Mouse (Mus musculus) midbrain, embryonic 14.5 days (tissue): ENCODE data around the gene Cog6. TPM values are rescaled to one million over a fixed set of nuclear protein-coding genes. Genes with fewer than 3 reads are reported as not detected.
"Not testable (repeated sequence)": the region's sequence is repeated elsewhere in the genome, so short reads cannot be mapped to it uniquely, and the experiment has no call there.

Source experiments
- ATAC-seq: fragments of 200-750 bp; cut with Nextera tagmentation; 2 replicates; pipeline ENCODE4 v1.8.0; 2017; ENCODE audit warnings: moderate number of reproducible peaks, moderate library complexity; ENCODE audit not compliant: low FRiP score, low TSS enrichment
- DNase-seq: peaks from one replicate; pipeline ENCODE4 v3.0.0-alpha.2; 2015
- H3K27ac ChIP-seq: fragments of 300-500 bp; sonication (generic); replicated peaks from 2 replicates; pipeline ENCODE4 v1.5.1; 2014; ENCODE audit warnings: mild to moderate bottlenecking, low read depth, low read length, moderate library complexity
- H3K27me3 ChIP-seq: fragments of 300-500 bp; sonication (generic); 2 replicates; pipeline ENCODE4 v1.6.1; 2014; ENCODE audit warnings: low read length, control low read depth, mixed read lengths; ENCODE audit not compliant: control insufficient read depth, insufficient read depth
- H3K36me3 ChIP-seq: fragments of 300-500 bp; sonication (generic); 2 replicates; pipeline ENCODE4 v1.6.1; 2014; ENCODE audit warnings: low read length, control low read depth; ENCODE audit not compliant: control insufficient read depth, insufficient read depth
- H3K4me1 ChIP-seq: fragments of 300-500 bp; sonication (generic); 2 replicates; pipeline ENCODE4 v1.6.1; 2014; ENCODE audit warnings: mild to moderate bottlenecking, antibody characterized with exemption, low read length, control low read depth; ENCODE audit not compliant: control insufficient read depth, insufficient read depth
- H3K4me2 ChIP-seq: fragments of 300-500 bp; sonication (generic); 2 replicates; pipeline ENCODE4 v1.6.1; 2014; ENCODE audit warnings: mild to moderate bottlenecking, low read length, moderate library complexity
- H3K4me3 ChIP-seq: fragments of 300-500 bp; sonication (generic); replicated peaks from 2 replicates; pipeline ENCODE4 v1.5.1; 2014; ENCODE audit warnings: low read depth, low read length
- H3K9ac ChIP-seq: fragments of 300-500 bp; sonication (generic); replicated peaks from 2 replicates; pipeline ENCODE4 v1.6.1; 2014; ENCODE audit warnings: mild to moderate bottlenecking, low read length, moderate library complexity
- H3K9me3 ChIP-seq: fragments of 300-500 bp; sonication (generic); 2 replicates; pipeline ENCODE4 v1.6.1; 2016; ENCODE audit warnings: low read length, control low read depth, mixed read lengths; ENCODE audit not compliant: control insufficient read depth
- WGBS: fragments of 180-500 bp; shearing (Covaris S2); extraction: QIAGEN DNeasy Blood & Tissue Kit; methylation state at CpG from one replicate; pipeline ENCODE4 v1.1.7; 2014; 5-methylcytosine and 5-hydroxymethylcytosine counted together
- polyA plus RNA-seq: library from polyadenylated mRNA; unstranded; fragments of >200 nt; fragmentation: Nextera tagmentation; extraction: Ambion mirVana; gene quantifications from 2 replicates; pipeline ENCODE4 v1.2.1, GENCODE M21; 2014

The Cog6 gene
- polyA plus RNA-seq, 1 experiment from 2014 or later, result 76.2 TPM

GRCm38 (mm10) chr3:52990041-52990737, 26.8 kb downstream of the Cog6 start:
- WGBS, result 72% methylated on average over 18 of the region's 18 CpGs
- Histone ChIP-seq H3K27me3 (no peaks in the 10 kb centered on the region), H3K9ac (no peak overlapping the region), H3K9me3 (no peaks in the 10 kb centered on the region), H3K36me3 (peaks cover 77% of the 10 kb centered on the region), H3K4me2 (no peak overlapping the region), H3K27ac (no peak overlapping the region), H3K4me1 (no peaks in the 10 kb centered on the region), H3K4me3 (no peak overlapping the region)
- ATAC-seq (no peak), DNase-seq (no peak)

- not testable (repeated sequence) for H3K4me3 ChIP-seq, H3K27me3 ChIP-seq, DNase-seq, H3K9ac ChIP-seq, H3K9me3 ChIP-seq, H3K4me2 ChIP-seq, ATAC-seq, H3K27ac ChIP-seq, H3K4me1 ChIP-seq
- 46% methylated on average over 7 of the region's 7 CpGs for WGBS
- peaks cover 77% of the 10 kb centered on the region for H3K36me3 ChIP-seq
These were observed 31.5 kb downstream of the Cog6 start for GRCm38 (mm10) chr3:52985508-52985941.

- 95% methylated on average over 3 of the region's 3 CpGs for WGBS
- H3K4me1 ChIP-seq, result no peaks in the 10 kb centered on the region
- H3K9me3 ChIP-seq, result no peaks in the 10 kb centered on the region
- H3K36me3 ChIP-seq, result peaks cover 60% of the 10 kb centered on the region
- no peak overlapping the region for H3K9ac ChIP-seq
- ATAC-seq (no peak), DNase-seq (no peak)
- no peak overlapping the region for H3K4me3 ChIP-seq
- H3K4me2 ChIP-seq, result no peak overlapping the region
- H3K27ac ChIP-seq, result no peak overlapping the region
- no peaks in the 10 kb centered on the region for H3K27me3 ChIP-seq
These were observed 33.3 kb downstream of the Cog6 start for GRCm38 (mm10) chr3:52983772-52984171.

GRCm38 (mm10) chr3:52982993-52983392, 34.0 kb downstream of the Cog6 start:
- Histone ChIP-seq H3K27ac (no peak overlapping the region), H3K9ac (no peak overlapping the region), H3K4me3 (no peak overlapping the region), H3K27me3 (no peaks in the 10 kb centered on the region), H3K4me2 (no peak overlapping the region), H3K4me1 (no peaks in the 10 kb centered on the region), H3K9me3 (no peaks in the 10 kb centered on the region), H3K36me3 (peaks cover 54% of the 10 kb centered on the region)
- 90% methylated on average over 10 of the region's 10 CpGs for WGBS
- DNase-seq (no peak), ATAC-seq (no peak)

- Histone ChIP-seq H3K4me3 (no peak overlapping the region), H3K36me3 (no peaks in the 10 kb centered on the region), H3K9ac (no peak overlapping the region), H3K27ac (no peak overlapping the region), H3K4me1 (no peaks in the 10 kb centered on the region), H3K27me3 (no peaks in the 10 kb centered on the region), H3K4me2 (no peak overlapping the region), H3K9me3 (no peaks in the 10 kb centered on the region)
- 53% methylated on average over 15 of the region's 15 CpGs for WGBS
- peak; percentile 86 for DNase-seq
- ATAC-seq, result peak; percentile 46; the same call in 1 of the 2 replicates
These were observed 42.1 kb downstream of the Cog6 start for GRCm38 (mm10) chr3:52974674-52975556.

GRCm38 (mm10) chr3:52972916-52973315, 44.1 kb downstream of the Cog6 start:
- Histone ChIP-seq H3K4me2 (no peak overlapping the region), H3K4me3 (no peak overlapping the region), H3K27ac (no peak overlapping the region), H3K27me3 (no peaks in the 10 kb centered on the region), H3K9me3 (no peaks in the 10 kb centered on the region), H3K9ac (no peak overlapping the region), H3K4me1 (no peaks in the 10 kb centered on the region), H3K36me3 (no peaks in the 10 kb centered on the region)
- no peak for DNase-seq
- no peak for ATAC-seq
- 80% methylated on average over 7 of the region's 7 CpGs for WGBS

GRCm38 (mm10) chr3:52967046-52967445, 50.0 kb downstream of the Cog6 start:
- H3K4me3 ChIP-seq, result no peak overlapping the region
- no peak overlapping the region for H3K9ac ChIP-seq
- no peaks in the 10 kb centered on the region for H3K36me3 ChIP-seq
- no peak for ATAC-seq
- no peak for DNase-seq
- H3K9me3 ChIP-seq, result no peaks in the 10 kb centered on the region
- H3K27me3 ChIP-seq, result no peaks in the 10 kb centered on the region
- H3K4me1 ChIP-seq, result 0 out of 2 replicates have a peak, but pooled peaks cover 4% of the 10 kb centered on the region
- no peak overlapping the region for H3K27ac ChIP-seq
- no peak overlapping the region for H3K4me2 ChIP-seq
- 87% methylated on average over 5 of the region's 5 CpGs for WGBS

- H3K27ac ChIP-seq, result no peak overlapping the region
- H3K27me3 ChIP-seq, result no peaks in the 10 kb centered on the region
- 0 out of 2 replicates have a peak, but pooled peaks cover 4% of the 10 kb centered on the region for H3K4me1 ChIP-seq
- ATAC-seq (no peak), DNase-seq (no peak)
- no peaks in the 10 kb centered on the region for H3K9me3 ChIP-seq
- no peaks in the 10 kb centered on the region for H3K36me3 ChIP-seq
- H3K4me3 ChIP-seq, result no peak overlapping the region
- no peak overlapping the region for H3K9ac ChIP-seq
- H3K4me2 ChIP-seq, result no peak overlapping the region
- WGBS, result 65% methylated on average over 7 of the region's 7 CpGs
These were observed 52.8 kb downstream of the Cog6 start for GRCm38 (mm10) chr3:52964206-52964605.
